Mouse (Mus musculus) kidney, embryonic 15.5 days (tissue): Measurements from ENCODE around the gene Fam32a. TPM values are rescaled to one million over a fixed set of nuclear protein-coding genes. Genes with fewer than 3 reads are reported as not detected.

Source experiments
- ATAC-seq: fragments of 200-750 bp; cut with Nextera tagmentation; replicated peaks from 2 replicates; pipeline ENCODE4 v1.8.0; 2017; ENCODE audit warnings: moderate TSS enrichment; ENCODE audit not compliant: low FRiP score
- H3K27ac ChIP-seq: fragments of 300-500 bp; sonication (generic); 2 replicates; pipeline ENCODE4 v1.5.1; 2015; ENCODE audit warnings: mild to moderate bottlenecking, inconsistent platforms
- H3K27me3 ChIP-seq: fragments of 300-500 bp; sonication (generic); 2 replicates; pipeline ENCODE4 v1.6.1; 2015; ENCODE audit warnings: inconsistent platforms
- H3K36me3 ChIP-seq: fragments of 300-500 bp; sonication (generic); 2 replicates; pipeline ENCODE4 v1.6.1; 2015; ENCODE audit warnings: inconsistent platforms
- H3K4me1 ChIP-seq: fragments of 300-500 bp; sonication (generic); 2 replicates; pipeline ENCODE4 v1.6.1; 2015; ENCODE audit warnings: inconsistent platforms
- H3K4me2 ChIP-seq: fragments of 300-500 bp; sonication (generic); 2 replicates; pipeline ENCODE4 v1.6.1; 2015; ENCODE audit warnings: moderate library complexity, mild to moderate bottlenecking, inconsistent platforms
- H3K4me3 ChIP-seq: fragments of 300-500 bp; sonication (generic); replicated peaks from 2 replicates; pipeline ENCODE4 v1.5.1; 2015; ENCODE audit warnings: mild to moderate bottlenecking, inconsistent platforms
- H3K9ac ChIP-seq: fragments of 300-500 bp; sonication (generic); 2 replicates; pipeline ENCODE4 v1.6.1; 2015; ENCODE audit warnings: mild to moderate bottlenecking, inconsistent platforms
- H3K9me3 ChIP-seq: fragments of 300-500 bp; sonication (generic); replicated peaks from 2 replicates; pipeline ENCODE4 v1.6.1; 2016; ENCODE audit warnings: inconsistent platforms
- WGBS: fragments of 180-500 bp; shearing (Covaris S2); methylation state at CpG from one replicate; pipeline ENCODE4 v1.1.7; 2015; ENCODE audit warnings: mixed read lengths; 5-methylcytosine and 5-hydroxymethylcytosine counted together
- polyA plus RNA-seq: library from polyadenylated mRNA; unstranded; fragments of >200 nt; fragmentation: Nextera tagmentation; extraction: Ambion mirVana; gene quantifications from 2 replicates; pipeline ENCODE4 v1.2.1, GENCODE M21; 2015

The Fam32a gene
- 73.0 and 74.0 TPM in 2 replicates for polyA plus RNA-seq

DNA sequence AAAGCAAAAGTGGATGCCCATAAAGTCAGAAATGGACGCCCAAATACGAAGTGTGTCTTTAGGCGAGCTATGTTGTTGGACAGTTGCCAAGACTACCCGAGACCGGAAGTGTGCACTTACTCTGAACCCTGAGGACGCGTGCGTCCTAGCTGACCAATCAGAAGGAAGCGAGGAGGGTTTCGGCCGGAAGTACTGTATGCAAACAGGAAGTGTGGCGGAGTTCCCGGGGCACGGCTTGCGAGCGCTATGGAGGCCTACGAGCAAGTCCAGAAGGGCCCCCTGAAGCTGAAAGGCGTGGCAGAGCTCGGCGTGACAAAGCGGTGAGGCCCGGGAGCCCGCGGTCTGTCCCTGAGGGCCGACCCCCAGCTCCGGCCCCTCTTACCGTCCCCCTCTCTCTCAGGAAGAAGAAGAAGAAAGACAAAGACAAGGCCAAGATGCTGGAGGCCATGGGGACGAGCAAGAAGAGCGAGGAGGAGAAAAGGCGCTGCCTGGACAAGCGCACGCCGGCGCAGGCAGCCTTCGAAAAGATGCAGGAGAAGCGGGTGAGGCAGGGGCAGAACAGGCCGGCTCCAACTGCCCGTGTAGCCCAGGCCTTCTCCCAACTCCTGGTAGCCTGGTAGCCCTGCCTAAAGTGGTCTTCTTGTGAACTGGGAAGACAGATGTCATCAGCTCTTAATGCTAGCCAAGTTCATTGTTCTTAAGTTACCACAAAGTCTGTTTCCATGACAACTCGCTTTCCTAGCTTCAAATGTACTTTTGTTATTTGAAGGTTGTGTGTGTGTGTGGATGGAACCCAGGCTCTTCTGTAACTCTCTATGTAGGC, at the start of gene Fam32a:
Fam32a (plus strand) TSS at position 190 of the 823 bp plus-strand sequence.
- H3K27me3 ChIP-seq: peaks cover 12% of the 10 kb centered on the region; the same call in 1 of the 2 replicates
- H3K4me3 ChIP-seq: peak within 1 kb of the TSS; percentile 71
- H3K9ac ChIP-seq: peak within 1 kb of the TSS; percentile 73
- peak within 1 kb of the TSS; percentile 74 for H3K27ac ChIP-seq
- peaks cover 33% of the 10 kb centered on the region for H3K36me3 ChIP-seq
- no peaks in the 10 kb centered on the region for H3K9me3 ChIP-seq
- H3K4me2 ChIP-seq: peak within 1 kb of the TSS; percentile 74
- WGBS: 10% methylated on average over 39 of the region's 39 CpGs
- peaks cover 11% of the 10 kb centered on the region for H3K4me1 ChIP-seq
- ATAC-seq: peak; percentile 99

DNA sequence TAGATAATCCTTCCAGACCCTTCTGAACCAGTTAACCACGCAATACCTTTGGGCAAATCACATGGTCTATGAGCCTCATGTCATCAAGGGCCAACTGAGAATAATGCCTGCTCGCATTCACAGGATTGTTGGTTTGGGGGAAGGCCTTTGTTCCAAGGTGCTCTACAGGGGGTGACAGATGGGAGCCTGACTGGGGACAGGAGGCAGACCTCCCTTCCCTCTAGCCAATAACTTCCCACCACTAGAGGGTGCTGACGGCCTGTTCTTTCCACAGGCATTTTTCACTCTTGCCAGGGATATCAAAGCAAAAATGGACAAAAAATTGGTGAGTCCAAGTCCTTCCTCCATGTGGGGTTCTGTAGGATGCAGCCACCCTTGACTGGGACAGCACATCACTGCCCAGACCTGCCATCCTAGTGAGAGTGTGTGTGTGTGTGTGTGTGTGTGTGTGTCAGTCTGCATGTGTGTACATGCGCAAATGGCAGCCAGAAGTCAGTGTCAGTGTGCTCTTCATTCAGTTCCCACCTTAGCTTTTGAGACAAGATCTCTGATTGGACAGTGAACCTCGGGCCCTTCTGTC, 42.1 kb upstream of the Fam32a start:
- no peak overlapping the region for H3K4me3 ChIP-seq
- no peaks in the 10 kb centered on the region for H3K9me3 ChIP-seq
- H3K4me2 ChIP-seq: no peak overlapping the region
- H3K9ac ChIP-seq: no peak overlapping the region
- 67% methylated on average over 5 of the region's 5 CpGs for WGBS
- H3K36me3 ChIP-seq: peaks cover 96% of the 10 kb centered on the region
- H3K27me3 ChIP-seq: no peaks in the 10 kb centered on the region
- no peak overlapping the region for H3K27ac ChIP-seq
- no peaks in the 10 kb centered on the region for H3K4me1 ChIP-seq
- ATAC-seq: 0 out of 2 replicates have a peak, but pooled peaks have one; percentile 17

DNA sequence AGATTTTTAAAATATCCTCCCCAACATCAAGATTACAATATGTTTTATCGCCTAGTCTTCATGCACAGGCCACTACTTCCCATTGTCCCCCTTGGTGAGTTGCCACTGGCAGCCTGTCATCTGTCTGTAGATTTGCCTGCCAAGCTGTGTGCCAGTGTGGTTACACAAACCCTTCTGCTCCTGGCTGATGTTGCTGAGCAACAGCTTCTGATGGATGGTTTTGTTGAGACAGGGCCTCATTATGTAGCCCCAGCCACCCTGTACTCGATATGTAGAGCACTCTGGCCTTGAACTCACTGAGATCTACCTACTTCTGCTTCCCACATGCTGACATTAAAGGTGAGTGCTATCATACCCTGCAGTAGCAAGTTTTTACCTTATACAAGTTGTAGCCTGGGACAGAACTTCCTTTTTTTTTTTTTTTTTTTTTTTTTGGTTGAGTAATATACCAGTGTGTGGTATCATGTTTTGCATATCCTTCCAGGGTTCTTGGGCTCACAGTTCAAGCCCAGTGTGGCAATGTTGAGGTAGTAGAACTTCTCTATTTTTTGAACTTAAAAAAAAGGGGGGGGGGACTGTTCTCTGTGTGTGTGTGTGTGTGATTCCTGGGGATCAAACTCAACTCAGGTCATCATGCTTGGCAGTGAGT, 35.9 kb upstream of the Fam32a start:
- no peak overlapping the region for H3K4me3 ChIP-seq
- 83% methylated on average over 2 of the region's 2 CpGs for WGBS
- no peak overlapping the region for H3K4me2 ChIP-seq
- no peaks in the 10 kb centered on the region for H3K4me1 ChIP-seq
- peaks cover 34% of the 10 kb centered on the region for H3K36me3 ChIP-seq
- H3K27ac ChIP-seq: no peak overlapping the region
- no peaks in the 10 kb centered on the region for H3K27me3 ChIP-seq
- no peak overlapping the region for H3K9ac ChIP-seq
- ATAC-seq: no peak
- H3K9me3 ChIP-seq: no peaks in the 10 kb centered on the region

DNA sequence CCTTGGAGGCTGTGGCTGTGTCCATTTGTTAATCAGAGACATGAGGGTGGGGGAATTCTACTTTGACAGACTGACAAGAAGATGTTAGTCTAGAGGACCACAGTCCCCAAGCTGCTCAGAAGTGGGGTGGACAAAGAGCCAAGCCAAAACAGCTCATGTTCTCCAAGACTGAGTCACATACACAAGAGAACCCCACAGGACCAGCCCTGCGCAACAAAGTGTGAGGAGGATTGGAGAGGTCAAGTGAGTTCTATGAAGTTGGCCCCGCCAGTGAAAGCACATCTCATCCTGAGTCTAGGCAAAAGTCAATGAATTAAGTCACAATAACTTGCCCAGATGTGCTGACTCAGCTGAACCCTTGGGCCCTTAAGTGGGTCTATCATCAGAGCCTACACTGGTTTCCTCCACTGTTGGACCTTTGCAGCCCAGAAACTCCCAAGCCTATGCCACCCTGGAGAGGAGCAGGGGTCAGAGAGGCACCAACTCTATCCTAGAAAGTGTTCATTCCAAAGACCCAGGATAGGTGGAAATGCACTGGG, 31.7 kb upstream of the Fam32a start:
- Histone ChIP-seq H3K36me3 (no peaks in the 10 kb centered on the region), H3K27me3 (no peaks in the 10 kb centered on the region), H3K4me1 (no peaks in the 10 kb centered on the region), H3K9ac (no peak overlapping the region), H3K4me2 (no peak overlapping the region), H3K9me3 (no peaks in the 10 kb centered on the region), H3K27ac (no peak overlapping the region), H3K4me3 (no peak overlapping the region)
- WGBS: 79% methylated on average over 2 of the region's 2 CpGs
- ATAC-seq: no peak

DNA sequence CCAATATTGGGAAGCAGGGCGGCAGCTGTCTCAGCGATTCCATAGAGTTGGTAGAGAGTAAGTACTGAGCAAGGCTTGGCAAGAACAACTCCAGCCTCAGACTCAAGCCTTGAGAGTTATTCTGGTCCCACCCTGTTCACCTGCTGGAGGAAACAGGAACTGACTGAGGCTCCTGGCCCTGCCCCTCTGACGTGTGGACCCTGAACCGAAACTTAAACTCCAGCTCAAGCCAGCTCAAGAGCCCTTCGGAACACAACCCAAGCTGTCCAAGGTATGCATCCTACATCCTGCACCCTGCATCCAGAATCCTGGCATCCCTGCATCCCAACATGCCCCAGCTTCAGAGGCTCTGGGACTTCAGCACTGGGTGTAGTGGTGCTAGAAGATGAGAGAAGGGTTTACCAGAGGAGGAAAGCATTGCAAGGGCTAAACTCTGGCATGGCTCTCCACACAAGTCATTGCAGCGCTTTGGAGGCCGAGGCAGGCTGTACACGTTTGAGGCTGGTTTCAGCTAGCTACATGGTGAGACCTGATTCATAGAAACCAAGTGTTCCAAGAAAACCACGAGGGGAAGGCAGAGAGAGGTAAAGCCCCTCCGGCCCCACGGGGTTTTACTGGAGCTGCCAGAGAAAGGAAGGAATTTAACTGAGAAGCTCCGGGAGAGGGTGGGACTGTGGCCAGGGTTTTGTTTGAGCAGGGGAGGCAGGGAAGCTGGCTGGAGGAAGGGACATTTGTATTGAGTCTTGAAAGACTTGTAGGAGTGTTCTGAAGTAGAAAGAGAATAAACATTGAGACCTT, 29.9 kb upstream of the Fam32a start, which contains the start of gene Hsh2d:
Hsh2d (plus strand) TSS at position 222 of the 798 bp plus-strand sequence.
- Histone ChIP-seq H3K27me3 (no peaks in the 10 kb centered on the region), H3K4me3 (no peak within 1 kb of the TSS), H3K27ac (no peak within 1 kb of the TSS), H3K9ac (no peak within 1 kb of the TSS), H3K36me3 (no peaks in the 10 kb centered on the region), H3K9me3 (no peaks in the 10 kb centered on the region), H3K4me2 (no peak within 1 kb of the TSS), H3K4me1 (no peaks in the 10 kb centered on the region)
- no peak for ATAC-seq
- 67% methylated on average over 12 of the region's 12 CpGs for WGBS

DNA sequence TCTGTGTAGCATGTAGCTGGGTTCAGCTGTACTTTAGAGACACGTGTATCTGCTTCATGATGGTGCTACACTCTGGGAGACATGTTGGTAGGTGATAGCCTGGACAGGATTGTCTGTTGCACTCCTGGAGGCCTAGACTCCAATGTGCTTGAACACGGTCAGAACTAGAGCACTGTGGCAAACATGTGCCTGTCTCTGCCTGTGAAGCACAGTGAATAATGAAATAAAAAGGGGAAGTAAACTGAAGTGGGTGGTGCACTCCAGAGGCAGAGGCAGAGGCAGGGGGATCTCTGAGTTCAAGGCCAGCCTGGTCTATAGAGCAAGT, 29.4 kb upstream of the Fam32a start:
- Histone ChIP-seq H3K36me3 (no peaks in the 10 kb centered on the region), H3K27me3 (no peaks in the 10 kb centered on the region), H3K4me1 (no peaks in the 10 kb centered on the region), H3K4me2 (no peak overlapping the region), H3K27ac (no peak overlapping the region), H3K9ac (no peak overlapping the region), H3K4me3 (no peak overlapping the region), H3K9me3 (no peaks in the 10 kb centered on the region)
- WGBS: 92% methylated on average over 2 of the region's 2 CpGs
- ATAC-seq: no peak

DNA sequence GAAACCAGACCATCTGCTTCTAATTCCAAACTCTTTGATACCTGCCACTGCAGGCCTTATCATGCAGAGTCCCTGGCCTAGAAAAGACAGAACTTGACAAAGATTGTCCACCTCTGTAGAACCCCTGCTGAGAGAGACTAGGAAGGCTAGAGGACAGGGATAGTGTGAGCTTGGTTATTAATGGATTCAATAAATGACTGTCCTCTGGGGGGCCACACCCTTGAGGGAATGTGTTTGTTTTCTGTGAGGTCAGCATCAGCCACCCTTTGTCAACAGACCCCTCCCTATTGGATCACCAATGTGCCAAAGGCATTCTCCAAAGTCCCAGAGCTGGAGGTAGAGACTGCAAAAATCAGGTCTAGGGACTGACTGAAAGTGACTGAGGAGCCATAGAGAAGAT, 27.5 kb upstream of the Fam32a start:
- no peaks in the 10 kb centered on the region for H3K27me3 ChIP-seq
- no peaks in the 10 kb centered on the region for H3K4me1 ChIP-seq
- no peak overlapping the region for H3K4me2 ChIP-seq
- no peak overlapping the region for H3K4me3 ChIP-seq
- no peak for ATAC-seq
- no peaks in the 10 kb centered on the region for H3K36me3 ChIP-seq
- H3K27ac ChIP-seq: no peak overlapping the region
- no peaks in the 10 kb centered on the region for H3K9me3 ChIP-seq
- no peak overlapping the region for H3K9ac ChIP-seq

DNA sequence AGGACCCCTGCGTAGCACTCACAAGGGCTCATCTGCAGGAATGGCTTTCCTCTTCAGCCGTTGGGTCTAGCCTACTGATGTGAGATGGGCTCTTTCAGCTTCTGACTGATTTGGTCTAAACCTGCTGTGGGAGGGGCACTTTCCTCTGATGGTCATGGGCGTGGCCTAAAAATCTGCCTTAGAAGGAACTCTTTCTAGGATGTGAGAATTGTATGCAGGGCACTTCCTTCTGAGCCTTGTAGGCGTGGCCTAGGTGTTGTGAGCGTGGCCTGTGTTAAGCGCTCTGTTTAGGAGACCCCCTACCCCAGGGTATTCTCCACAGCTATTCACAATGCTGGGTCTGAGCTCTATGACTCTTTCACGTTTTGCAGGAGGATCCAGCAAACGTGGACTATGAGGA, 21.5 kb upstream of the Fam32a start:
- peaks cover 6% of the 10 kb centered on the region; the same call in 1 of the 2 replicates for H3K9me3 ChIP-seq
- no peak overlapping the region for H3K4me3 ChIP-seq
- no peaks in the 10 kb centered on the region for H3K36me3 ChIP-seq
- ATAC-seq: no peak
- 67% methylated on average over 8 of the region's 8 CpGs for WGBS
- no peak overlapping the region for H3K9ac ChIP-seq
- no peak overlapping the region for H3K4me2 ChIP-seq
- no peak overlapping the region for H3K27ac ChIP-seq
- H3K4me1 ChIP-seq: no peaks in the 10 kb centered on the region
- no peaks in the 10 kb centered on the region for H3K27me3 ChIP-seq

DNA sequence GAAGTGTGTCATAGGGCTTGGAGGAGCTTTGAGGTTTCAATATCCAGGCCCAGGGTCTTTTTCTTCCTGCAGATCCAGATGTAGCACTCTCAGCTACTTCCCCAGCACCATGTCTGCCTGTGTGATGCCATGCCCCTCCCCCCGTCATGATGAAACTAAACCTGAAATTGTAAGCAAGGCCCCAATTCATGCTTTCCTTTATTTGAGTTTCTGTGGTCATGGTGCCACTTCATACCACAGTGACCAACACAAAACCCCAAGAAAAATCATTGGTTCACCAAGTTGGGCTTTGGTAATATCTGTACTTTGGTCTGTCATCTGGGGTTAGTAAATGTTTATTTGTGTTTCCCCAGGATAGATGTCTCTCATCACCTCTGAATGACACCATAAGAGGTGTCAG, 10.9 kb upstream of the Fam32a start:
- Histone ChIP-seq H3K4me1 (no peaks in the 10 kb centered on the region), H3K9ac (no peak overlapping the region), H3K27ac (no peak overlapping the region), H3K27me3 (no peaks in the 10 kb centered on the region), H3K36me3 (no peaks in the 10 kb centered on the region), H3K9me3 (peaks cover 6% of the 10 kb centered on the region; the same call in 1 of the 2 replicates), H3K4me3 (no peak overlapping the region), H3K4me2 (no peak overlapping the region)
- no peak for ATAC-seq
- 80% methylated on average over 1 of the region's 1 CpGs for WGBS

DNA sequence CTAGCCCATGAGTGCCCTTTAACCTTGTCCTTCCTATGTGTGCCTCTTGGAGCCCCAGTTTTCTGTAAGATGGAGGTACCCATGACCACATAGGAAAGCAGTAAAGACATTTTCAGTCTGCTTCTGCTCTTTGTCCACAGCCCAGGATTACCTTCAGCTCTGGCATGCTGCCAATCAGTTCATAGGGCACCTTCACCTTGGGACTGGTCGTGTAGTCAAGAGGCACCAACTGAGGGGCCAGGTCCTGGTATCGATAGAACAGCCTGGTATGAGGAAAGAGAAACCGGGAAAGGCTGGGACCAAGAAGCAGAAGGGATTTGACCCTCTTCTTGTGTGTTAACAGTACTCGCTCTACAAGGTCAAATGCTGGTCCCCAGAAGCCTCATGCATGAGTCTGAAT, 9.3 kb upstream of the Fam32a start:
- no peaks in the 10 kb centered on the region for H3K4me1 ChIP-seq
- no peak overlapping the region for H3K27ac ChIP-seq
- no peak overlapping the region for H3K4me2 ChIP-seq
- 75% methylated on average over 4 of the region's 4 CpGs for WGBS
- no peak overlapping the region for H3K4me3 ChIP-seq
- H3K36me3 ChIP-seq: no peaks in the 10 kb centered on the region
- peaks cover 8% of the 10 kb centered on the region; the same call in 1 of the 2 replicates for H3K27me3 ChIP-seq
- ATAC-seq: no peak
- no peaks in the 10 kb centered on the region for H3K9me3 ChIP-seq
- no peak overlapping the region for H3K9ac ChIP-seq

DNA sequence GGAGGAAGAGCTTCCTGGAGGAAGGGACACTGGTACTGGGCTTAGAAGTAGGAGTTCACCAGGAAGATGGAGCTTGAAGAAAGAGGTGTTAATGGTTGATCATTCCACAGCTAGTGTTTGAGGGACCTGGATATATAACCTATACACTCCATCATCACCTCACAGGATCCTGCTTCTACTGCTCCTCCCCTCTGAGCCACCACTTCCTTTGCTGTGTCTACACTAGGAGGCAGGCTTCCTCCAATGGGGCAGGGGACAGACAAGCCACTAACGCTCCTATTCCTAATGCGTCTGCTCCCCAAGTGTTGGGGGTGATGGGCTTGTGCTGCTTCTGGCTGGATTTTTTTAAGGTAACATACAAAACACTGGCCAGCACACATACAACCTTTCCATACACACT, 8.8 kb upstream of the Fam32a start:
- no peaks in the 10 kb centered on the region for H3K4me1 ChIP-seq
- ATAC-seq: no peak
- WGBS: 68% methylated on average over 2 of the region's 2 CpGs
- H3K4me2 ChIP-seq: no peak overlapping the region
- H3K9ac ChIP-seq: no peak overlapping the region
- peaks cover 10% of the 10 kb centered on the region; the same call in 1 of the 2 replicates for H3K27me3 ChIP-seq
- H3K27ac ChIP-seq: no peak overlapping the region
- H3K9me3 ChIP-seq: no peaks in the 10 kb centered on the region
- no peak overlapping the region for H3K4me3 ChIP-seq
- H3K36me3 ChIP-seq: no peaks in the 10 kb centered on the region
